Mouse (Mus musculus): ENCODE data around the gene Tyrobp. TPM values are rescaled to one million over a fixed set of nuclear protein-coding genes. Genes with fewer than 3 reads are reported as not detected.

The Tyrobp gene
- polyA plus RNA-seq, 1 experiment from 2014 or later: 84.5 TPM

DNA sequence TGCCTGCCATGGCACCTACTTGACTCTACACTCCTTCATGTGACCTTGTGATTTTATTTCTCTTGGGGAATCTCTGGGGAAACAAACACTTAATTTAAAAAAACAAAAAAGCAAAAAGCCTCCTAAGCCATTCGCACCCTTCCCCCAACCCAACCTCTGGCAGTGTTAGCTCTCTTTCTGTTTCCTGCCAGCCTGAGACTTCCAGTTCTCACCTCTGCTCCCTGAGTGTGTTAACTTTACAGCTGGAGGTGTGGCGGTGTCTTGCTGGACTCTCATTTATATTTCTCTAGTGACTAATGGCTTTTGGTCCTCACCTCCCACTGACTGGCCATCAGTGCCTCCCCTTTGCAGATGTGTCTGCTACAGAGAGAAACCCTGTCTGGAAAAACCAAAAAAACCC, 3.8 kb upstream of the Tyrobp start:
- no peak overlapping the region for H3K27ac ChIP-seq
- H3K27me3 ChIP-seq (replicated peaks): no peaks in the 10 kb centered on the region
- H3K36me3 ChIP-seq: no peaks in the 10 kb centered on the region
- no peaks in the 10 kb centered on the region for H3K4me1 ChIP-seq
- no peak overlapping the region for H3K4me2 ChIP-seq
- ATAC-seq (ENCODE audit: insufficient read depth, low FRiP score, low read depth): no peak
- 34% methylated on average over 2 of the region's 2 CpGs for WGBS
- no peaks in the 10 kb centered on the region for H3K9me3 ChIP-seq
- no peak overlapping the region for H3K9ac ChIP-seq
- H3K4me3 ChIP-seq (replicated peaks): no peak overlapping the region

DNA sequence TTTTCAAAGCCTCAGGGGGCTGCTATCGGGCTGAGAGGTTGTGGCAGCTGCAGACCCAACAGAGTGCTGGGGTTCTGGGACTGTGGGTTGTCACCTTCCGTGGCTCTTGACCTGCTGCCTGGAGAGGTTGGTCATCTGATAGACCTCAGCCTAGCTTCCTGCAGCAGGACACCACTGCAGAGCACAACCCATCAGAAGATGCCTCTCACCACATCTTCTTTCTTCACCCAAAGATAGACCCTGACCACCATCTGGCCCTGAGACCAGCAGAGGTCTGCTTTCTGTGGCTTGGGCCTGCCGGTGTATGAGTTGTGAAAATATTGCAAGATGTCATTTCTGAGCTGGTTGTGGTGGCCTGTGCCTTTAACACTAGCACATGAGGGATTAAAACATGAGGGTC, 2.5 kb upstream of the Tyrobp start:
- Histone ChIP-seq H3K4me2 (no peak overlapping the region), H3K9me3 (no peaks in the 10 kb centered on the region), H3K27ac (no peak overlapping the region), H3K27me3 (replicated peaks) (no peaks in the 10 kb centered on the region), H3K4me1 (no peaks in the 10 kb centered on the region), H3K36me3 (no peaks in the 10 kb centered on the region), H3K4me3 (replicated peaks) (no peak overlapping the region), H3K9ac (no peak overlapping the region)
- ATAC-seq (ENCODE audit: insufficient read depth, low FRiP score, low read depth): no peak
- WGBS: 60% methylated on average over 3 of the region's 3 CpGs

DNA sequence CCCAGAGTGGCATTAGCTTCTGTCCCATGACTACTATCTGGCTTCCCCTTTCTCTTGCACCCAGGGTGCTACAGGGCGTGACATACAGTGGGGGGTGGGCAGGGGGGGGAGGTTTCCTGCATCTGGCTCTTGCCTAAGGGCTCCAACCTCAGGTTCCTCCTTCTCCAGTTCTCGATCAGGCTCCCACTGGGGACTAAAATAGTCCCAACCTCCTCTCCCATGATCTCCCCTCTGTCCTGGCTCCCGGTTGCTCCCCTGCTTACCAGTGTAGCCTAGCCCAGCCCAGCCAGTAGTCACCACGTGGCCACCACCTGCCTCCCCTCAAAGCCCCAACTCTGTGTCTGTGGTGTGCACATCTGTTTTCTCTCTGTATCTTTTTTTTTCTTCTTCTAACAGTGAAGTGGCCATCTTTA, 819 bp upstream of the Tyrobp start:
- Histone ChIP-seq H3K36me3 (no peaks in the 10 kb centered on the region), H3K9me3 (no peaks in the 10 kb centered on the region), H3K27ac (0 out of 2 replicates have a peak overlapping the region, but pooled peaks have one; percentile 31), H3K4me2 (no peak overlapping the region), H3K4me1 (no peaks in the 10 kb centered on the region), H3K4me3 (replicated peaks) (no peak overlapping the region), H3K27me3 (replicated peaks) (no peaks in the 10 kb centered on the region), H3K9ac (no peak overlapping the region)
- WGBS: 44% methylated on average over 4 of the region's 4 CpGs
- ATAC-seq (ENCODE audit: insufficient read depth, low FRiP score, low read depth): peak; percentile 18; the same call in 1 of the 2 replicates

DNA sequence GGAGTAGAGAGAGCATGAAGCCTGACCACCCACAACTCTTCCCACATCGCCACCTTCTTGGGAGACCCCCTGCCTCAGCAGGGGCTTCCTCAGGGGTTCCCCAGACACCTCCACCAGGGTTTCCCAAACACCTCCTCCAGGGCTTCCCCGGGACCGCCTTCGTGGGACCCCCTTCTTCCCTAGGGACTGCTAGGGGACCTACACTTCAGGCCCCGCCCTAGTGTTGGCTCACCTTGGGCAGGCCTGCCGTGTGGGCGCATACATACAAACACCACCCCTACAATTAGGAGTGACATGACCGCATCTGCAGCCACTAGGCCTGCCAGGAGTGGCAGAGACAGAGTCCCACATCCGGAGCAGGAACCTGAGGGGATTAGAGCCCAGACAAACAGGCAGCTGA, 4.3 kb downstream of the Tyrobp start:
- WGBS: 71% methylated on average over 9 of the region's 9 CpGs
- H3K9me3 ChIP-seq: no peaks in the 10 kb centered on the region
- H3K4me2 ChIP-seq: no peak overlapping the region
- no peak overlapping the region; the same call in 1 of the 2 replicates for H3K27ac ChIP-seq
- no peak overlapping the region for H3K4me3 ChIP-seq (replicated peaks)
- no peak for ATAC-seq (ENCODE audit: insufficient read depth, low FRiP score, low read depth)
- no peaks in the 10 kb centered on the region for H3K36me3 ChIP-seq
- no peaks in the 10 kb centered on the region for H3K27me3 ChIP-seq (replicated peaks)
- peaks cover 12% of the 10 kb centered on the region; the same call in 1 of the 2 replicates for H3K4me1 ChIP-seq
- H3K9ac ChIP-seq: no peak overlapping the region

DNA sequence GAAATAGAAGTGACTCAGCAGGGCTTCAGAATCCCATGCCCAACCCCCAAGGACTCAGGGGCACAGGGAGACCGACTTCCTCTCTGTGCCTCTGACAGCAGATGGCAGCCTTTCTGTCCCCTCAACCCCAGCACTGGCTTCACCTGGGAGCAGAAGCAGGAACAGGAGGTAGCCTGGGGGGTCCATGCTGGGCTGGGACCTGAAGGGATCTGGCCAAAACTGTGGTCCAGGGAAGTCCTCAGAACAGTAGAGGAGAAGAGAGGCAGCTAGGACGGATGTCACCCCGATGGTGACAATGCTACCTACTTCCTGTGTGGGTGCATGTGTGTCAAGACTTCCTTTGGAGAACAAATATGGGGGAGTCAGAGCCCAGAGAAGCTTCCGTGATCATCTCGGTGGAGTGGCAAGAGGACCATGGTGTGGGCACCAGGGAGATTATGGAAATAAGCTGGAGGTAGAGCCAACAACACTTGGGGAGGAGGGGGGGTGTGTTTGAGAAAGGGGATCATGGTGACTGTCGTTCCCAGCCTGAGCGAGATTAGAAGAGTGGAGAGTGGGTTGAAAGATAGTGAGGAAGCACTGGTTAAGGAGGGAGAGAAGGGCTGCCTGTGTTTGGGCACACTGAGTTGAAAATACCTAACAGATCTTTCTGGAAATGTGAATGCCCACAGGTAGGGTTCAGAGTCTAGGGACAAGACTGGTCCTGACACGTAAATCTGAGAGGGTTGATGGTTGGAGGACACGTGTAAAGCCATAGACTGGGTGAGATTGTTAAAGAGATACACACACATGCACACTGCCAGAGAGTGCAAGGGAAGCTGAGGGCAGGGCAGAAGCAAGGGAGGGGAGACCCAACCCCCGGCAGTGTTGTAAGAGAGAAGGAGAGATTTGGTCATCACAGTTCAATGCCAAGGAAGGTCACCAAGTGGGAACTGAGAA, 6.3 kb downstream of the Tyrobp start, which contains the start of gene Hcst:
Gene Hcst, minus strand, starts transcription at position 294 of the 939 bp plus-strand sequence.
- ATAC-seq (ENCODE audit: insufficient read depth, low FRiP score, low read depth): no peak
- H3K27ac ChIP-seq: no peak within 1 kb of the TSS
- H3K4me3 ChIP-seq (replicated peaks): no peak within 1 kb of the TSS
- H3K9me3 ChIP-seq: no peaks in the 10 kb centered on the region
- peaks cover 12% of the 10 kb centered on the region; the same call in 1 of the 2 replicates for H3K4me1 ChIP-seq
- no peak within 1 kb of the TSS for H3K9ac ChIP-seq
- WGBS: 65% methylated on average over 10 of the region's 10 CpGs
- no peak within 1 kb of the TSS for H3K4me2 ChIP-seq
- H3K36me3 ChIP-seq: no peaks in the 10 kb centered on the region
- H3K27me3 ChIP-seq (replicated peaks): no peaks in the 10 kb centered on the region

DNA sequence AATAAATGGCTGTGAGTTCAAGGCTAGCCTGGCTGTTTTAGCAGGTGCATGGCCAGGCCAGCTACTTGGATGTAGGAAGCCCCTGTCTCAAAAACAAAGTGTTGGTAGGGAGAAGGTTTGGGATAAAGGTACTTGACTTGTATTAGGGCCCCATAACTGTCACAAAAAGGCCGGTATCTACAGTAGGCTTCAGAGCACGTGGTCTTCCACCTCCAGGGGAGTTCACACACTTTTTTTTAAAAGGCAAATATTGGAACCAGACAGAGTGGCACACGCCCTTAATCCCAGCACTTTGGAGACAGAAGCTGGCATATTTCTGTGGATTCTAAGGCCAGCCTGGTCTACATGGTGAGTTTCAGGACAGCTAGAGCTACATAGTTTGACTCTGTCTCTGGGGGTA, 7.1 kb downstream of the Tyrobp start:
- 67% methylated on average over 3 of the region's 3 CpGs for WGBS
- no peak for ATAC-seq (ENCODE audit: insufficient read depth, low FRiP score, low read depth)
- H3K36me3 ChIP-seq: no peaks in the 10 kb centered on the region

DNA sequence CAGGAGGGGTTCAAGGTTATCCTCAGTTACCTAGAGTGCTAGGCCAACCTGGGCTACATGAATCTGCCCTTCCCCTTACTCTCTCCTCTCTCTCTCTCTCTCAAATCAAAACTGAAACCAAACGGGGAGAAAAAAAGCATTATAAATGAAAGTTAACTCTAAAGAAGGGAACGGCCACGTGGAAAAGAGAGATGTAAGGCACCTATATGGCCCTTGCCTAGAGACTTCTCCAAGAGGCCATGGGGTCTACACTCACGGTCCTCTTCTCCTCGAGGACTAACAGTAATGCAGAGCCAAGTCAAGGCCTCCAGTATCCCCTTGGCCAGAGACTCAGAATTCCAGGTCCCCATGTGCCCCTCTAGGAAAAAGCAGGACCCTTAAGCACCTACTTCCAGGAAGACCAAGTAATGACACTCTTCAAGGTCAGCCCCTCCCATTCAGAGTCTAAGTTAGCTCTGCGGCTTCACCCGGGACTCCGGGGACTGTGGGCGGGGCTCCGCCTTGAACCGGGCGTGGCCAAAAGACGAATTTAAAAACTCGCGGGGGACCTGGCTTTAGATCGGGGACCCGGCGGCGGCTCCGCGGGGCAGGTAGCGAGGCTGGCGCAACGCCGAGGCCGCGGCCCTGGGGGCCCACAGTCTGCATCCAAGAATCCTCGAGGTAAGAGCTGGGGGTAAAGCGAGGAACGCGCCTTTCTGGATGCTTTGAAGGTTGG, 7.8 kb downstream of the Tyrobp start, which contains the start of gene Nfkbid:
Gene Nfkbid, plus strand, starts transcription at position 558 of the 715 bp plus-strand sequence.
- H3K27ac ChIP-seq: peak within 1 kb of the TSS; percentile 68
- WGBS: 9% methylated on average over 31 of the region's 31 CpGs
- H3K27me3 ChIP-seq (replicated peaks): no peaks in the 10 kb centered on the region
- H3K36me3 ChIP-seq: no peaks in the 10 kb centered on the region
- no peaks in the 10 kb centered on the region for H3K9me3 ChIP-seq
- peak within 1 kb of the TSS; percentile 59 for H3K4me3 ChIP-seq (replicated peaks)
- peak within 1 kb of the TSS; percentile 41 for H3K9ac ChIP-seq
- peak within 1 kb of the TSS; percentile 99 for H3K4me2 ChIP-seq
- peaks cover 12% of the 10 kb centered on the region; the same call in 1 of the 2 replicates for H3K4me1 ChIP-seq
- 0 out of 2 replicates have a peak, but pooled peaks have one; percentile 30 for ATAC-seq (ENCODE audit: insufficient read depth, low FRiP score, low read depth)

More for the DNA sequence above, 7.1 kb downstream of the Tyrobp start:
- no peak overlapping the region for H3K9ac ChIP-seq
- no peak overlapping the region for H3K4me3 ChIP-seq (replicated peaks)
- H3K9me3 ChIP-seq: no peaks in the 10 kb centered on the region
- H3K4me1 ChIP-seq: peaks cover 12% of the 10 kb centered on the region; the same call in 1 of the 2 replicates
- H3K27me3 ChIP-seq (replicated peaks): no peaks in the 10 kb centered on the region
- no peak overlapping the region for H3K27ac ChIP-seq
- H3K4me2 ChIP-seq: no peak overlapping the region

DNA sequence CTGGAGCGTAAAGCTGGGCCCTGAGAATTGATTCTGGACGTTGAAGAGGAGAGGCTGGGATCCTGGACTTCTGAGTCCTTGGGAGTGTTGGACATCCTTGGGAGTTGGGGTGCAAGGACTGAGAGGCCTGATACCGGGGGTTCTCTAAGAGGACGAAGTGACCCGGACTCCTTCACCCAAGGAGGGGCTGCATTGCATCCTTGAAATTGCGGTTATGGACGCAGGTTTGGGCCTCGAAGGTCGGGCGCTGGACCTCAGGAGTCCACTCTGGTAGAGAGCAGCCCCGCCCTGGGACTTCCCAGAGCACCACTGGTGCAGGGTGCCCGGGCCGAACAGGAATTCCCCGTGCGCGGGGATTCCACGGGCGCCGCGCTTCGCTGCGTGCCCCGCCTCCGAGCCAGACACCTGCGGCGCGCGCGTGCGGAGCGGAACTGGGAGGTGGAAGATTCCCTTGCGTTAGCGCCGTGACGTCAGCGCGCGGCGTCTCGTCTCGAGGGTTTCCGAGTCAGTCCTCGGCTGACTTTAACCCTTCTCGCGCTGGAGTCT, 8.4 kb downstream of the Tyrobp start:
- whole genome bisulfite sequencing: under 1% methylated on average over 45 of the region's 45 CpGs
- ATAC-seq (ENCODE audit: insufficient read depth, low FRiP score, low read depth): peak; percentile 80
- peak overlapping the region; percentile 99 for H3K4me2 ChIP-seq

DNA sequence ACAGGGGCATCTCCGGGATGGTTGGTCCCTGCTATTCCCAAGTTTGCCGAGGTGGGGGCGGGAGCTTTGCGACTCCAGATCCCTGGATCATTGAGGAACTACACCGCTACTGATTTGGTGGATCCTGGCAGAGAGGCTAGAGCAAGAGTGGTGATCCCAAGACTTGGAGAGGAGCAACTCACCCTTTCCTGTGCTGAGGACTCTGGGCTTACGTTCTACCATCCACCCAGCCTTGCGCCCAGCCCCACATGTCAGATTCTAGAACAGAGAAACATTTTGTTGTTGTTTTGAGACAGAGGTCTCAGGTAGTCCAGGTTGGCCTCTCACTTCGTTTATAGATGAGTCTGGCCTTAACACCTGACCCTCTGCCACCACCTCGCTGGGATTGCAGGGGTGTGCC, 9.0 kb downstream of the Tyrobp start:
- Histone ChIP-seq H3K4me1 (peaks cover 12% of the 10 kb centered on the region; the same call in 1 of the 2 replicates), H3K9ac (peak overlapping the region; percentile 26; the same call in 1 of the 2 replicates), H3K27ac (peak overlapping the region; percentile 31; the same call in 1 of the 2 replicates), H3K4me3 (replicated peaks) (peak overlapping the region; percentile 59), H3K4me2 (peak overlapping the region; percentile 99), H3K9me3 (no peaks in the 10 kb centered on the region), H3K36me3 (no peaks in the 10 kb centered on the region), H3K27me3 (replicated peaks) (no peaks in the 10 kb centered on the region)
- no peak for ATAC-seq (ENCODE audit: insufficient read depth, low FRiP score, low read depth)
- 9% methylated on average over 9 of the region's 9 CpGs for WGBS

More for the DNA sequence above, 8.4 kb downstream of the Tyrobp start:
- no peaks in the 10 kb centered on the region for H3K9me3 ChIP-seq
- H3K4me3 ChIP-seq (replicated peaks): peak overlapping the region; percentile 59
- peak overlapping the region; percentile 68 for H3K27ac ChIP-seq
- peak overlapping the region; percentile 41 for H3K9ac ChIP-seq
- peaks cover 12% of the 10 kb centered on the region; the same call in 1 of the 2 replicates for H3K4me1 ChIP-seq
- no peaks in the 10 kb centered on the region for H3K36me3 ChIP-seq
- no peaks in the 10 kb centered on the region for H3K27me3 ChIP-seq (replicated peaks)

DNA sequence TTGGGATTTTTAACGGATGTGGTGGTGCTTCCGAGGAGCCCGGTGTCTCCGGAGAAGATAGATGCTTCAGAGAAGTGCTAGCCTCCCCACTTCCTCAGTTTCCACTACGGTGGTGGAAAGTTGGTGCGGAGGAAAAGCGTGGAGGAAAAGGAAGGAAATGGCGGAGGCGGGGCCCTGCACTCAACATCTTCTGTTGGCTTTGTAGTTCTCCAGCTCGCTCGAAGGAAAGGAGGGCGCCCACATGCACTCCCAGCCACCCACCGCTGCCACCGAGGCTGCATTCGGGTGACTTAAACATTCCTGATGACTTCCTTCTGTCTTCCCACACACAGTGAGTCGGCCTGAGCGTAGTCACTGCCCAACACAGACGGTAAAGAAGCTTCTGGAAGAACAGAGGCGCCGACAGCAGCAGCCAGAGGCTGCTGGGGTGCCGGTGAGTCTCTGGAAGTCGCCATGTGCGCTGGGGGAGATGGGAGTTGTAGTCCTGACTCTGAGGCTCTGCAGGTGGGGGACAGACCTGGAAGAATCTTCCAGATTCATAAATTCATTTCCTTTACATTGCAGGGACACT, 9.6 kb downstream of the Tyrobp start:
- Histone ChIP-seq H3K9me3 (no peaks in the 10 kb centered on the region), H3K4me2 (peak overlapping the region; percentile 99), H3K27me3 (replicated peaks) (no peaks in the 10 kb centered on the region), H3K9ac (peak overlapping the region; percentile 8; the same call in 1 of the 2 replicates), H3K36me3 (no peaks in the 10 kb centered on the region), H3K27ac (0 out of 2 replicates have a peak overlapping the region, but pooled peaks have one; percentile 31), H3K4me3 (replicated peaks) (peak overlapping the region; percentile 59), H3K4me1 (peaks cover 12% of the 10 kb centered on the region; the same call in 1 of the 2 replicates)
- WGBS: 27% methylated on average over 23 of the region's 23 CpGs
- no peak for ATAC-seq (ENCODE audit: insufficient read depth, low FRiP score, low read depth)

DNA sequence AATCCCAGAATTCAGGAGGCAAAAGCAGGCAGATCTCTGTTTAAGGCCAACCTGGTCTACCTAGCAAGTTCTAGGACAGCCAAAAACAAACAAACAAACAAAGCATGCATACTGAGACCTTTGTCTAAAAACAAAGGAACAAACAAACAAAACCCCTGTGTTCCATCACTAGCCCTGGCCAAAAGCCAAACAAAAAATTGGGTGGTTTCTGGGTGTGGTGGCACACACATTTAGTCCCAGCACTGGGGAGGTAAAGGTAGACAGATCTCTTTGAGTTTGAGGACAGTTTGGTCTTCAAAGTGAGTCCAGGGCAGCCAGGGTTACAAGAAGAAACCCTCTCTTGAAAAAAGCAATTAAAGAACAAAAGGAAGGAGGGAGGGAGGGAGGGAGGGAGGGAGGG, 15.8 kb downstream of the Tyrobp start:
- H3K27ac ChIP-seq: no peak overlapping the region
- H3K4me1 ChIP-seq: no peaks in the 10 kb centered on the region
- no peak overlapping the region for H3K9ac ChIP-seq
- no peak overlapping the region for H3K4me3 ChIP-seq (replicated peaks)
- no peak overlapping the region for H3K4me2 ChIP-seq
- no peaks in the 10 kb centered on the region for H3K9me3 ChIP-seq
- ATAC-seq (ENCODE audit: insufficient read depth, low FRiP score, low read depth): no peak
- H3K36me3 ChIP-seq: no peaks in the 10 kb centered on the region
- no peaks in the 10 kb centered on the region for H3K27me3 ChIP-seq (replicated peaks)
